Mouse (Mus musculus): Measurements from ENCODE around the gene Gm12695. TPM values are rescaled to one million over a fixed set of nuclear protein-coding genes. Genes with fewer than 3 reads are reported as not detected.

The Gm12695 gene
- total and polyA plus RNA-seq, 2 experiments from 2014 or later, result not detected

DNA sequence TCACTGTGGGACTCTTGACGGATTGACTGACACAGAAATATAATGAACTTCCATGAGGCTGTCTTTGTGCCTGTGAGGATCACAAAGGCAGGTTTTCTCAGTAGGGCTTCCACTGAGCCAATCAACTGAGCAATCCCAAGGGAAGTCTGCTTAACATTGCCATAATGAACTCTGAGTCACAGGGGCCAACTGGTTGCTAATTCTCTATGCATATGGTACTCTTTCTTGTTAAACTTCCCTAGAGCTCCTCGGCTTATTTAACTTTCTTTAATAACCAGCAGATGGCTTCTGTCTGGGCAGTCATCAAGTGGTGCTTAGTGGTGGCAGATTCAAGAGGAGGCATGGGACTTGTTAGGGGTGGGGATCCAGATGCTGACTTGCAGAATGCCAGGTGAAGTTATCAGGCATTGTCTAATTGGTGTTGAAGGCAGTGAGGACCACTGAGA lies 97.6 kb downstream of the Gm12695 start:
- Histone ChIP-seq H3K9me3 (ENCODE audit: low read length) (no peaks in the 10 kb centered on the region), H3K4me2 (ENCODE audit: low read depth, low read length, poor library complexity, severe bottlenecking) (no peak overlapping the region), H3K27ac (ENCODE audit: low read depth, low read length) (no peak overlapping the region), H3K4me1 (ENCODE audit: insufficient read depth, low read length) (no peaks in the 10 kb centered on the region), H3K4me3 (ENCODE audit: low read depth, low read length) (no peak overlapping the region), H3K9ac (replicated peaks; ENCODE audit: low read length, poor library complexity, severe bottlenecking) (no peak overlapping the region), H3K27me3 (ENCODE audit: insufficient read depth, low read length) (no peaks in the 10 kb centered on the region), H3K36me3 (ENCODE audit: insufficient read depth, low read length) (no peaks in the 10 kb centered on the region)
- WGBS, result 38% methylated on average over 2 of the region's 2 CpGs
- DNase-seq (ENCODE audit: low spot score) (peak; percentile 51), ATAC-seq (ENCODE audit: low FRiP score) (no peak)
- no peak for TF ChIP-seq CTCF (IDR thresholded peaks at IDR 0.05)

DNA sequence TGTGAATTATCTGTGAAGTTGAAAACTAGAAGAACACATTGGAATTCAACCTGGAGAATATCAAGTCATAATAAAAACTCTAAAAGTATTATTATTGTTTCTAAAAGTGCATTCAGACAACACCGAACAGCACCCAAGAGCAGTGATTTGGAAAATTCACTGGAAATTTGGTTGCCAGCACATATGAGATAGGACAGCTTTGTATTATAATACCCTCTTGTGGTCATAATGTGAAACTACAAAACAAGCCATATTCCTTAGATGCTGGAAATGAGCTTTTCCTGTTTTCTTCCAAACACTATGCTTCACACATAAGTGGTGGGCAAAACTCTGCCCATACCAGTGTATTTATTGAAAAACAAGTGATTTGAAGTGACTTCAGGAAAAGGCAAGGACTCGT lies 101.5 kb downstream of the Gm12695 start:
- H3K27me3 ChIP-seq (ENCODE audit: insufficient read depth, low read length), result no peaks in the 10 kb centered on the region
- no peak overlapping the region for H3K27ac ChIP-seq (ENCODE audit: low read depth, low read length)
- H3K9me3 ChIP-seq (ENCODE audit: low read length), result no peaks in the 10 kb centered on the region
- ATAC-seq (ENCODE audit: low FRiP score), result peak; percentile 76; the same call in 1 of the 2 replicates
- H3K4me3 ChIP-seq (ENCODE audit: low read depth, low read length), result no peak overlapping the region
- H3K4me2 ChIP-seq (ENCODE audit: low read depth, low read length, poor library complexity, severe bottlenecking), result no peak overlapping the region
- WGBS, result 30% methylated on average over 2 of the region's 2 CpGs
- H3K36me3 ChIP-seq (ENCODE audit: insufficient read depth, low read length), result no peaks in the 10 kb centered on the region
- peak; percentile 85 for TF ChIP-seq CTCF (IDR thresholded peaks at IDR 0.05)
- DNase-seq (ENCODE audit: low spot score), result peak; percentile 76
- no peaks in the 10 kb centered on the region for H3K4me1 ChIP-seq (ENCODE audit: insufficient read depth, low read length)
- H3K9ac ChIP-seq (replicated peaks; ENCODE audit: low read length, poor library complexity, severe bottlenecking), result no peak overlapping the region

DNA sequence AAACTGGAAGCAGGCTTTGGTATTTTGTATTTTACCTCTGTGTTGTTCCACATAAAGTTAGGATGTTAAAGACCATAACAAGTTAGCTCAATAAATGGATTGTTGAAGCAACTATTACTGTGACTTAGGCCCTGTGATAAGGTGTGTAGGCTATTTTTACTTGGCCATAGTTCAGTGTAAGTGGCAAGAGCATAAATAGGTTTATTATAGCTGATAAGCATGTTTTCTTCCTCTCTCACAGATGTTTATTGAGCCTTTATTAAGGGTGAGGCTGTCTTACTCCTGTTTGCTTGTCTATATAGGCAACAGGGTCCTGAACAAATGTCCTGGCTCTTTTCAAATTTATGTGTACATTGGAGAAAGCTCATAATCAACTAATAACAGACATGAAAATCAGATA lies 104.0 kb downstream of the Gm12695 start:
- Histone ChIP-seq H3K4me3 (ENCODE audit: low read depth, low read length) (no peak overlapping the region), H3K9ac (replicated peaks; ENCODE audit: low read length, poor library complexity, severe bottlenecking) (no peak overlapping the region), H3K4me1 (ENCODE audit: insufficient read depth, low read length) (no peaks in the 10 kb centered on the region), H3K9me3 (ENCODE audit: low read length) (no peaks in the 10 kb centered on the region), H3K27ac (ENCODE audit: low read depth, low read length) (no peak overlapping the region), H3K4me2 (ENCODE audit: low read depth, low read length, poor library complexity, severe bottlenecking) (no peak overlapping the region), H3K27me3 (ENCODE audit: insufficient read depth, low read length) (no peaks in the 10 kb centered on the region), H3K36me3 (ENCODE audit: insufficient read depth, low read length) (no peaks in the 10 kb centered on the region)
- no peak for DNase-seq (ENCODE audit: low spot score)
- no peak for TF ChIP-seq CTCF (IDR thresholded peaks at IDR 0.05)
- ATAC-seq (ENCODE audit: low FRiP score), result no peak

GRCm38 (mm10) chr4:96680233-96680632 lies 104.8 kb downstream of the Gm12695 start:
- no peak for ATAC-seq (ENCODE audit: low FRiP score)
- DNase-seq (ENCODE audit: low spot score), result peak; percentile 47

More at GRCm38 (mm10) chr4:96680233-96680632, 104.8 kb downstream of the Gm12695 start:
- Histone ChIP-seq H3K4me3 (ENCODE audit: low read depth, low read length) (no peak overlapping the region), H3K36me3 (ENCODE audit: insufficient read depth, low read length) (no peaks in the 10 kb centered on the region), H3K9ac (replicated peaks; ENCODE audit: low read length, poor library complexity, severe bottlenecking) (no peak overlapping the region), H3K4me2 (ENCODE audit: low read depth, low read length, poor library complexity, severe bottlenecking) (no peak overlapping the region), H3K9me3 (ENCODE audit: low read length) (no peaks in the 10 kb centered on the region), H3K27me3 (ENCODE audit: insufficient read depth, low read length) (no peaks in the 10 kb centered on the region), H3K27ac (ENCODE audit: low read depth, low read length) (no peak overlapping the region), H3K4me1 (ENCODE audit: insufficient read depth, low read length) (no peaks in the 10 kb centered on the region)
- peak; percentile 67 for TF ChIP-seq CTCF (IDR thresholded peaks at IDR 0.05)
- WGBS, result 21% methylated on average over 1 of the region's 1 CpGs

Other genes starting within 250 kb of the Gm12695 start
- gene Cyp2j6, start 231.5 kb downstream of the Gm12695 start, total RNA-seq (2014; rRNA removed), result 9.5 and 9.6 TPM in 2 replicates
- 8.6 and 10.2 TPM in 2 replicates for gene Cyp2j6, start 231.5 kb downstream of the Gm12695 start, polyA plus RNA-seq (2015; fragmentation: Nextera tagmentation; extraction: Ambion mirVana)
- gene Cyp2j9, start 193.6 kb downstream of the Gm12695 start, total RNA-seq (2014; rRNA removed), result 14.4 and 21.4 TPM in 2 replicates
- gene Cyp2j9, start 193.6 kb downstream of the Gm12695 start, polyA plus RNA-seq (2015; fragmentation: Nextera tagmentation; extraction: Ambion mirVana), result 12.8 and 18.1 TPM in 2 replicates
- gene Cyp2j5, start 121.0 kb downstream of the Gm12695 start, total RNA-seq (2014; rRNA removed), result not detected in 2 replicates
- not detected in 2 replicates for gene Cyp2j5, start 121.0 kb downstream of the Gm12695 start, polyA plus RNA-seq (2015; fragmentation: Nextera tagmentation; extraction: Ambion mirVana)

Data from midbrain, postnatal 0 days (tissue).